Mouse (Mus musculus): ENCODE data around the gene Fkbp1b.
"Not testable (repeated sequence)": the region's sequence is repeated elsewhere in the genome, so short reads cannot be mapped to it uniquely, and the experiment has no call there.

Gene Fkbp1b

GRCm38 (mm10) chr12:4841392-4841887, at the start of gene Fkbp1b:
Fkbp1b (minus strand) TSS chr12:4841591.
- DNase-seq, result peak; percentile 11 to 34

DNA sequence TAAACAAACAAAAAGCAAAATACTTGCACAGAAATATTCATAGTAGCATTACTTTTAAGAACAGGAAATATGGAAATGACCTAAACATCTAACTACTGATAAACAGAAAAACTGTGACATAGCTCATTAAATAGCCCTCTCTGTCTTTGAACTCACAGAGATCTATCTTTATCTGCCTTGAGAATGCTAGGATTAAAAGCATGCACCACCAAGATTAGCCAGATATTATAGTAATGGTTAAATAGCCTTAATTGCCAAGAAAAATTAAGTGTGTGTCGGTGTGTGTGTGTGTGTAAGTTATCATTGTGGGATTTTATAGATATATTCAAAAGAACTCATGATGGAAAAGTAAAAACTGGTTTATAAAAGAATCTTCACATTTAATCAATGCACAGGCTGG, 48.5 kb upstream of the Fkbp1b start:
- DNase-seq, result no peak

DNA sequence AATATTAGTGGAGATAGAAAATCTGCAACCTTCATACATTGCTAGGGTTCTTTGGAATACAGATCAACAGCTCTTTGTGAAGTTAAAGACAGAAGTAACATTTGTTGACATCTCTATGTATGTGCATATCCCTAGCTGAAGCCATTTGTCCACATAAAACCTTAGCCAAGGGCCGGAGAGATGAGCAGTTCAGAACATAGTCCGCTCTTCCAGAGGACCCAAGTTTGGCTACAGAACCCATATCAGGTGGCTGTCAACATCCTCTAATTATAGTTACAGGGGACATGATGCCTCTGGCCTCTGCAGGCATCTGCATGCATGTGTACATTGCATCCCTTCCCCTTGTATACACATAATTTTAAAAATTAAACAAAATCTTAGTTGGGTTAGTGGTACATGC, 47.9 kb upstream of the Fkbp1b start:
- no peak for DNase-seq

DNA sequence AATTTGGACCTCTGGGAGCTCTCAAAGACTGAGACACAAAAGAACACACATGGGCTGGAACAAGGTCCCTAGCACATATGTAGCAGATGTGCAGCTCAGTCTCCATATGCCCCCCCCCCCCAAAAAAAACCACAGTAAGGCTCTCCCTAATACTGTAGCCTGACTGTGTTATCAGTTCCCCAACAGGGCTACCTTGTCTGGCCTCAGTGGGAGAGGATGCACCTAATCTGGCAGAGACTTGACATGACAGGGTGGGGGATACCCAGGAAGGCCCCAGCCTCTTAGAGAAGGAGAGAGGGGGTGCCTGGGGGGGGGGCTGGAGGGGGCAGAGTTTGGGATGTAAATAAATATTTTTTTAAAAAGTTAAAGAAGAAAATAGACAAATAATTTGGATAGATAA, 47.3 kb upstream of the Fkbp1b start:
- DNase-seq, result no peak

GRCm38 (mm10) chr12:4886581-4886980, 45.2 kb upstream of the Fkbp1b start:
- DNase-seq, result not testable (repeated sequence)

- DNase-seq, result no peak
Observed at GRCm38 (mm10) chr12:4885062-4885461, 43.7 kb upstream of the Fkbp1b start.

GRCm38 (mm10) chr12:4882086-4882485, 40.7 kb upstream of the Fkbp1b start:
- DNase-seq, result no peak

DNA sequence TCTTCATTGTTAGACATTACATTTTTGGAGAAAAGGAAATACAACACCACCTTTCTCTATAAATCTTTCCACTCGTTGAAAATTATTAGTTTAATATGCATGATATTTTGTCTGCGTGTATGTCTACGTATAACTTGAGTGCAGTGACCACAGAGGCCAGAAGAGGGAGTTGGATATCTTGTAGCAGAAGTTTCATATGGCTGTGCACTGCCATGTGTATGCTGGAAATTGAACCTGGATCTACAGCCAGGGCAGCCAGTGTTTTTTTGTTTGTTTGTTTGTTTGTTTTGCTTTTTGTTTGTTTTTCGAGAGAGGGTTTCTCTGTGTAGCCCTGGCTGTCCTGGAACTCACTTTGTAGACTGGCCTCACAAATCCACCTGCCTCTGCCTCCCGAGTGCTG, 37.7 kb upstream of the Fkbp1b start:
- peak in 1 of 2 experiments; percentile 9 for DNase-seq

- DNase-seq, result no peak
Observed at GRCm38 (mm10) chr12:4878296-4878783, 36.9 kb upstream of the Fkbp1b start.

DNA sequence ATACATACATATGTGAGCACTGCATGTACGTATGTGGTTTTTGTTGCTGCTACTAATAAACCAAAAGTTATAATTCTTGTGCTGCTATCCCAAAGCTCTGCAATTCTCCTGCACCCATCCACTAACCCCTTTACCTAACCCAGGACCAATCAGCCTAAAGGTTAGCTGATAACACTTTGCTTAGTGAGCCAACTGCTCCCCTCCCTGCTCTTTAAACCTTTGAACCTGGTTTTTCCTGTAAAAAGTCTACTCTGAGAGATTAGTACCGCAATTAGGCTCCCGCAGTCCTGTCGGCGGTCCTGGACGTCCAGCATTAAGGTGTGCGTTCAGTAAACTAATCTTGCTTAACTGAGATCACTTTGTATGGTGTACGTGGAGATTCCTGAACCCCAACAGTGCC, 34.2 kb upstream of the Fkbp1b start:
- no peak for DNase-seq

DNA sequence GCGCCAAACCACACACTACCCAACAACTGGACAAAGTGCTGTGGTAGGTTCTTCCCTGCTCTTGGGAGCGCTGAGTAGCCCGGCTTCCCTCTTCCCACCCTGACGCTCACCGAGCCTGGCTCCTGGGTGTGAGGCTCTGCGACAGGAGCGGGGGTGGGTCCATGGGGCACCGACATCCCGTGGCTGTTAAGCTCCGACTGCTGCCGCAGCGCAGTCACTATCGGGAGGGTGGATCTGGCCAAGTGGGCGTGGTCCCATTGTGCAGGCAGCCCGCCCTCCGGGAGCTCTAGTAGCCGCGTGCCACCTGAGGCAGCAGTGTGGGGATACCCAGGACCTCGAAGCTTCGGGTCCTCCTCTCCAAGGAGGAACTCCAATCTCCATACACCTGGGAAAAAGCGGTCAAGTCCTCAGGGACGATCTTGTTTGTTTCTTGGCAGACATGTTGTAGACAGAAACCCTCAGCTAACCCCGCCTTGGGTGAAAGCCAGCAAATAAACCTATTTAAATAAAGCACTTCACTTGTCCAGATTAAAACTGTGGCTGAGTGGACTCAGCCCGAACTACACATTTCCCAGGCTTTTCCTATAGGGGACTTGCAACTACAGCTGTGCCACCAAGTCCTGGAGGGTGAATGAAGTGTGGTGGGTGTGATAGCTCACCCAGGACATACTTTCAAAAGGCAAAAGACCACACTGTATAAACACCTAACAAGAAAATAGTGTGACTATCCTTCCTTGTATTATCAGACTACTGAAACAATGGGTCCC, 33.0 kb upstream of the Fkbp1b start, which contains the start of gene Mfsd2b:
Mfsd2b (minus strand) TSS at position 199 of the 767 bp plus-strand sequence.
- DNase-seq, result peak; percentile 22 to 38

GRCm38 (mm10) chr12:4873531-4873930, 32.1 kb upstream of the Fkbp1b start:
- no peak for DNase-seq

DNA sequence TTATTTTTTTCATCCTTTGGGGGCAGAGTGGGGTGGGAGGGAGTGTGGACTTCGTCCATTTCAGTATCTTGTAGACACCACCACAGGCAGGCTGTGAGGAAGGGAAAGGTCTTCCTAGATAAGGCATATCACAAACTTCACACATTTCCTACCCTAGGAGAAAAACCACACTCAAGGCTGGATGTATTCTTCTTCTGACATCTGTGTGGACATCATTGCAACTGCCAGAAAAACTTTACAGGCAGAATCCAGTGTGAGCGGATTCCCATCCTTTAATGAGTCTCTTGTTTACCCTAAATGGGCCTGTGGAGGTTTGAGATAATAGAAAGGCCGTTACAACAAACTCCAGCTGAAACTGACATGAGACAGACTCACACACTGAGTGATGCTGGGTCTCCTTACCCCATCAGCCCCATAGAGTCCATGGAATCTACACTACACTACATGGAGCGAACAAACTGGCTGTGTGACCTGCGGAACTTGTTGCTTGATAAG, 31.6 kb upstream of the Fkbp1b start:
- no peak for DNase-seq

- DNase-seq, result no peak
Observed at GRCm38 (mm10) chr12:4872273-4872672, 30.9 kb upstream of the Fkbp1b start.

DNA sequence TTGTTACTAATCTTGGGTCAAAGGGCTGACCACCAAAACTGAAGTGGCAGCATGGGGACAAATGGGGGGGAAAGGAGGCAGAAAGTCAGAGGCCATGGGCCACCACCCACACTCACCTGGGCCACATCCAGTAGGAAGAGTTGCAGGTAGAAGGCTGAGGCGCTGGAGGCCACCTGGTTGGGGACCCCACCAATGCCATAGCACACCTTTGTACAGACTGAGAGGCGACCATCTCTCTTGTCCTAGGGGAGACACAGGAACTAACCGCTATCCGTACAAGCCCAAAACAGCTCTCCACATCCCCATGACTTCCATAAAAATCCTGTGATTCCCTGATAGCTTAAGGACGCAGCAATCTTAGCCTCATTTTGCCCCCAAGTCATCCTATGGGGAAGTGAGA, 29.9 kb upstream of the Fkbp1b start:
- DNase-seq, result no peak

DNA sequence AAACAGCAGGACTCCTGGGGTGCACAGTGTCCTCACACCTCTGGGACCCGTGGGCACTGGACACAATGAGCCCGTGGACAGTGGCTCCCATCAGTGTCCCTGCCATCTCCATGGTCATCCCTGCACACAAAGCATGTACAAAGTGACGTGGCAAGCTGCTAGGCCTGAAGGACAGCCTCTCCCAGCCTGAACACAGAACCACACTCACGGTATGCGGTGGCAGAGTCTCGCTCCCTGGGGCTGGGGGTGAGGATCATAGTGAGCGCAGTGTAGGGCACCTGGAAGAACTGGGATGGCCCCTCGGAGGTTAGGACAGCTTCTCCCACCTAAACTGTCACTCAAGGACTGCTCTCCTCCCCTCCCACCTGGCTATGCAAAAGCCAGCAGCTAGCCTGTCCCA, 27.5 kb upstream of the Fkbp1b start:
- no peak for DNase-seq

DNA sequence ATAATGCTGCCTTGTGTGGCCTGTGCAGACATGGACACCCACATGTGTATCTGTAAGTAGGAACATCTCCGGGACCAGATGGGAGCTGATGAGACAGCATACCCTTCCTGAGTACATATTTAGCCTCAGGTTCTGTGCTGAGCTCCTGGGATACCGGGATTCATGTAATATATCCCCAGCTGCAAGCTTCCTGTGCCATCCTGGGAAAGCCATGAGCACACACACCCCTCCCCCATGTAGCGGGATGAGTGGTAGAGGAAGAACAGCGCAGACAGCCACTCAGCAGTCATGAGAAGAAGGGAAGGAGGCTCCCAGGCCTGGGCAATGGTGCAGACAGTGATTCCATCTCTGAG, 22.9 kb upstream of the Fkbp1b start:
- DNase-seq, result no peak

DNA sequence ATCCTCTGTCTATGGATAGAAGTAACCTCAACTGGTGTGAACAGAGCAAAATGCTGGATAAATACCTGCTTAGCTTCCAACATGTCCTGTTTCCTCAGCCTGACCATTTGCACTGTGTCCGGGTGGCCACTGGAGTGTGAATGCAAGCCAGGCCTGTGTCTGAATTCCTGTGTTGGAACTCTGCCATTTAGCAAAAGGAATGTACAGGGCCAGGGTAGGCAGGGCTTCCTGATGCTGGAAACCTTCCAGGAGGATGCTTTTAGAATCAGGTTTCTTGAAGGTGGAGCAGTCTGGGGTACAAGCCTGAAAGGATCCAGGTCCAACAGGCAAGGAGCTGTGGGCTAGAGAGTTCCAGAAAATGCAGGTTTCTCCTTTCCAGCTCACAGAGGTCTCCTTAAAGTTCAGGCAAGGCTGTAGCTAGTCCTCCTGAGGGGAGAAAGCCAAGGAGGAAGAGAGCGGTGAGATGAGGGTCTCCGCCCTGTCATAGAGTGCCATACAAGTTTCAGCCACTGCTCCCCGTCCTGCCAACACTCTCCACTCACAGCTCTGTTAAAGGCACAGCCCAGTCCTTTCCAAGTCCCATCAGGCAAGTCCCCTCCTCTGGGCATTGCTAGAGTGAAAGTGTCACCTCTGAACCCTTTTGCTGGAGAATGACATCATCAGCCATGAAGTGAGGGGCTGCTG, 22.4 kb upstream of the Fkbp1b start:
- no peak for DNase-seq

GRCm38 (mm10) chr12:4862672-4863071, 21.3 kb upstream of the Fkbp1b start:
- DNase-seq, result no peak

GRCm38 (mm10) chr12:4859241-4859914, 18.0 kb upstream of the Fkbp1b start:
- no peak for DNase-seq

DNA sequence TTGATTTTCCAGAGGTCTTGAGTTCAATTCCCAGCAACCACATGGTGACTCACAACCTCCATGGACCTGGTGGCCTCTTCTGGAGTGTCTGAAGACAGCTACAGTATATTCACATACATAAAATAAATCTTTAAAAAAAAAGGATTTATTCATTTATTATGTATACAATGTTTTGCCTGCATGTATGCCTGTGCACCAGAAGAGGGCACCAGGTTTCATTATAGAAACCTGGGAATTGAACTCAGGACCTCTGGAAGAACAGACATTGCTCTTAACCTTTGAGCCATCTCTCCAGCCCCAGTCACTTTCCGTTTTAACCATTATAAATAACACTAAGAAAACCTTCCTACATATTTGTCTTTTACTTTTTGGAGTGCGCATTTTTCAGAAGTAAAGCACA, 15.4 kb upstream of the Fkbp1b start:
- no peak for DNase-seq

- DNase-seq, result peak in 1 of 2 experiments; percentile 39
Observed at GRCm38 (mm10) chr12:4856160-4856559, 14.8 kb upstream of the Fkbp1b start.

GRCm38 (mm10) chr12:4843741-4844140, 2.4 kb upstream of the Fkbp1b start:
- peak in 1 of 2 experiments; percentile 33 for DNase-seq

All from spleen, adult 18-20 months (tissue).